Mouse (Mus musculus) heart, postnatal 10 days (tissue): ENCODE results near the gene Fam102a. TPM values are rescaled to one million over a fixed set of nuclear protein-coding genes. Genes with fewer than 3 reads are reported as not detected.
A peak's percentile ranks its signal among the peaks of the same experiment; 100 is the strongest.
"Not testable (repeated sequence)": the region's sequence is repeated elsewhere in the genome, so short reads cannot be mapped to it uniquely, and the experiment has no call there.

Experiments used
- DNase-seq, 2 experiments: peaks; one replicate each; pipeline ENCODE4 v3.0.0; 2021
- intact Hi-C: fragments of 180-260 bp; cut with DNase I; formaldehyde crosslinking; loops from one replicate; pipeline ENCODE4 v1.15.1; 2025
- total RNA-seq, 2 experiments: library from RNA; stranded (reverse); gene quantifications; 2 replicates each; pipeline ENCODE4 v1.2.3; 2021

Gene Fam102a
- 10 to 100 TPM in 1 of 2 experiments, 1 to 10 TPM in 1; 9.7 to 13.0 TPM for total RNA-seq

- intact Hi-C loops = loop anchor here (2.0 kb wide), 1 partner anchor 20 kb away; no protein-coding TSS in a partner anchor
Measured at GRCm38 (mm10) chr2:32534733-32535471, at the start of gene Fam102a. Fam102a (plus strand) TSS chr2:32535332.

GRCm38 (mm10) chr2:32485751-32486150, 49.4 kb upstream of the Fam102a start:
- intact Hi-C loops = loop anchor here (2.0 kb wide), 1 partner anchor 133 kb away; the partner anchor contains the start of genes Ciz1 and Dnm1
- DNase-seq = no peak

More at GRCm38 (mm10) chr2:32534733-32535471, at the start of gene Fam102a:
- peak; percentile 99 to 100 for DNase-seq

- intact Hi-C loops = loop anchor here (2.0 kb wide), 1 partner anchor 133 kb away; the partner anchor contains the start of genes Ciz1 and Dnm1
- DNase-seq = no peak
Measured at GRCm38 (mm10) chr2:32486155-32486554, 49.0 kb upstream of the Fam102a start.

GRCm38 (mm10) chr2:32487124-32487623, 48.0 kb upstream of the Fam102a start:
- DNase-seq = peak; percentile 94 to 97
- intact Hi-C loops = loop anchor here (1.0 to 2.0 kb wide), 2 partner anchors 83 to 134 kb away; partner anchors contain the start of genes Ciz1 and Dnm1

- peak; percentile 91 to 93 for DNase-seq
- intact Hi-C loops = loop anchor here (1.0 kb wide), 1 partner anchor 78 kb away; no protein-coding TSS in a partner anchor
Measured at GRCm38 (mm10) chr2:32488679-32489078, 46.5 kb upstream of the Fam102a start.

- intact Hi-C loops, DNase-seq: not testable (repeated sequence)
Measured at GRCm38 (mm10) chr2:32490730-32491129, 44.4 kb upstream of the Fam102a start.

GRCm38 (mm10) chr2:32492661-32493060, 42.5 kb upstream of the Fam102a start:
- intact Hi-C loops = no loop called here
- no peak for DNase-seq

- intact Hi-C loops = no loop called here
- DNase-seq = no peak
Measured at GRCm38 (mm10) chr2:32493301-32493701, 41.8 kb upstream of the Fam102a start.

GRCm38 (mm10) chr2:32494522-32494921, 40.6 kb upstream of the Fam102a start:
- intact Hi-C loops = no loop called here
- no peak for DNase-seq

GRCm38 (mm10) chr2:32495185-32495726, 39.9 kb upstream of the Fam102a start:
- intact Hi-C loops = no loop called here

GRCm38 (mm10) chr2:32496190-32496589, 38.9 kb upstream of the Fam102a start:
- no peak for DNase-seq
- intact Hi-C loops = no loop called here

More at GRCm38 (mm10) chr2:32495185-32495726, 39.9 kb upstream of the Fam102a start:
- peak; percentile 42 to 48 for DNase-seq

- no peak for DNase-seq
- intact Hi-C loops = no loop called here
Measured at GRCm38 (mm10) chr2:32499365-32499764, 35.8 kb upstream of the Fam102a start.

- DNase-seq = no peak
- intact Hi-C loops = no loop called here
Measured at GRCm38 (mm10) chr2:32500461-32500860, 34.7 kb upstream of the Fam102a start.

GRCm38 (mm10) chr2:32501754-32502324, 33.3 kb upstream of the Fam102a start:
- intact Hi-C loops = no loop called here
- DNase-seq = no peak

- intact Hi-C loops = no loop called here
- no peak for DNase-seq
Measured at GRCm38 (mm10) chr2:32502843-32503242, 32.3 kb upstream of the Fam102a start.

- DNase-seq = no peak
- intact Hi-C loops = no loop called here
Measured at GRCm38 (mm10) chr2:32503588-32503987, 31.5 kb upstream of the Fam102a start.

GRCm38 (mm10) chr2:32505536-32505935, 29.6 kb upstream of the Fam102a start:
- intact Hi-C loops = no loop called here
- no peak for DNase-seq

- peak in 1 of 2 experiments; percentile 38 for DNase-seq
- intact Hi-C loops = no loop called here
Measured at GRCm38 (mm10) chr2:32506673-32507668, 28.2 kb upstream of the Fam102a start.

GRCm38 (mm10) chr2:32507906-32508305, 27.2 kb upstream of the Fam102a start:
- intact Hi-C loops = no loop called here

GRCm38 (mm10) chr2:32509287-32509686, 25.8 kb upstream of the Fam102a start:
- peak; percentile 75 to 76 for DNase-seq
- intact Hi-C loops = no loop called here

More at GRCm38 (mm10) chr2:32507906-32508305, 27.2 kb upstream of the Fam102a start:
- DNase-seq = no peak
